24 mouse cellular contexts compared by ENCODE assay signal in the genomic region with DNA sequence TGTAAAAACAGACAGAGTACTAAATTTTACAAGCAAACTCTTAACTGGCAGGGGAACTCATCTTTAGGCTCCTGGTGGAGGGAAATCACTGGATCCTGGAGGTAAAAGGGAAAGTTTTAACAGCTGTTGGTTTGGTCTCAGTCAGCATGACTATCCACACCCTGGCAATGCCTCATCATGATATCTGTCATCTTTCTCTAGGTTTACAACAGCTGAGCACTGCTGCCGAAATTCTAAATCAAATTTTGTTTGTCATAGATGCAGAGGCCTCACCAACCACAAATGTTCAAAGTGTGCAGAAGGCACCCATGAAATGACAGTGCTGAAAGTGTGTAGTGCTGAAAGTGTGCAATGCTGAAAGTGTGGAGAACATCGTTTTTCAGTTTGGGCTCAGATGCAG.
A peak's percentile ranks its signal among the peaks of the same experiment; 100 is the strongest.
DNase-seq lines count a peak whose midpoint lies in the region; ATAC-seq and TF ChIP-seq lines count a peak whose summit lies in the region.
"Had no signal": no experiment of that assay in that cellular context is flagged by ENCODE, and none has a peak within 500 bp of the region (broad histone marks: within the 10 kb centered on the region; RNA-seq: fewer than 3 reads in every experiment).

No protein-coding gene starts in this region.

- no peaks in the 10 kb centered on the region for H3K4me1 ChIP-seq in midbrain, embryonic 11.5 days (ENCODE audit: control insufficient read depth, insufficient read depth, low read length)
- no peaks in the 10 kb centered on the region for H3K4me1 ChIP-seq in midbrain, embryonic 15.5 days
- peaks cover 6% of the 10 kb centered on the region; the same call in 1 of the 2 replicates for H3K4me1 ChIP-seq in hindbrain, embryonic 10.5 days (replicated peaks)
- H3K4me1 ChIP-seq: embryonic facial prominence, embryonic 13.5 days; embryonic facial prominence, embryonic 15.5 days; forebrain, embryonic 12.5 days had no signal

- no peaks in the 10 kb centered on the region for H3K27me3 ChIP-seq in midbrain, embryonic 11.5 days (ENCODE audit: control insufficient read depth, insufficient read depth, low read length)
- H3K27me3 ChIP-seq in midbrain, embryonic 15.5 days (replicated peaks), result no peaks in the 10 kb centered on the region
- no peaks in the 10 kb centered on the region for H3K27me3 ChIP-seq in C2C12 (ENCODE audit: control insufficient read depth, insufficient read depth, insufficient read length)
- H3K27me3 ChIP-seq in hindbrain, embryonic 10.5 days (ENCODE audit: insufficient read depth, poor library complexity, severe bottlenecking), result no peaks in the 10 kb centered on the region; the same call in 1 of the 2 replicates
- H3K27me3 ChIP-seq: embryonic facial prominence, embryonic 13.5 days; embryonic facial prominence, embryonic 15.5 days; forebrain, embryonic 12.5 days had no signal

- WGBS in midbrain, embryonic 11.5 days, result 89% methylated on average over 2 of the region's 2 CpGs
- 82% methylated on average over 2 of the region's 2 CpGs for WGBS in midbrain, embryonic 15.5 days
- 93% methylated on average over 2 of the region's 2 CpGs for WGBS in hindbrain, embryonic 10.5 days

- DNase-seq in midbrain, embryonic 11.5 days (ENCODE audit: low spot score, missing footprints), result peak; percentile 44
- DNase-seq in thymus, postnatal 0 days (ENCODE audit: low spot score), result peak; percentile 62
- DNase-seq in thymus, adult 18-20 months, result no peak
- DNase-seq in hindbrain, embryonic 10.5 days (ENCODE audit: low spot score), result no peak
- DNase-seq: adrenal gland, adult 2 months; adrenal gland, postnatal 10 days; adrenal gland, postnatal 25 days; B cell, adult 2 months; cerebellum, adult 11 months; cerebellum, adult 18-20 months; cerebellum, adult 8-10 months; cerebellum, adult 9-11 months; cerebellum, postnatal 14 days; cerebellum, postnatal 36 days; embryo, embryonic 11 days had no signal

- no peak overlapping the region for H3K27ac ChIP-seq in midbrain, embryonic 11.5 days (ENCODE audit: low read depth, low read length)
- H3K27ac ChIP-seq in midbrain, embryonic 15.5 days, result no peak overlapping the region
- no peak overlapping the region for H3K27ac ChIP-seq in hindbrain, embryonic 10.5 days
- H3K27ac ChIP-seq: embryonic facial prominence, embryonic 13.5 days; embryonic facial prominence, embryonic 15.5 days; forebrain, embryonic 10.5 days; forebrain, embryonic 12.5 days had no signal

- H3K79me2 ChIP-seq in C2C12 (ENCODE audit: control insufficient read depth, insufficient read depth), result no peaks in the 10 kb centered on the region

- ATAC-seq in midbrain, embryonic 11.5 days (ENCODE audit: low FRiP score), result no peak
- no peak for ATAC-seq in midbrain, embryonic 15.5 days (replicated peaks)
- ATAC-seq: forebrain, embryonic 14.5 days; forebrain, embryonic 16.5 days had no signal

- H3K36me3 ChIP-seq in midbrain, embryonic 11.5 days (ENCODE audit: control insufficient read depth, insufficient read depth, low read length), result no peaks in the 10 kb centered on the region
- no peaks in the 10 kb centered on the region for H3K36me3 ChIP-seq in midbrain, embryonic 15.5 days (replicated peaks)
- H3K36me3 ChIP-seq in C2C12 (ENCODE audit: control insufficient read depth, insufficient read depth), result no peaks in the 10 kb centered on the region
- H3K36me3 ChIP-seq in hindbrain, embryonic 10.5 days, result no peaks in the 10 kb centered on the region
- H3K36me3 ChIP-seq: embryonic facial prominence, embryonic 13.5 days; embryonic facial prominence, embryonic 15.5 days; forebrain, embryonic 10.5 days; forebrain, embryonic 12.5 days had no signal

- no peaks in the 10 kb centered on the region for H3K79me3 ChIP-seq in C2C12 (ENCODE audit: low read depth)

- H3ac ChIP-seq in C2C12 (ENCODE audit: control insufficient read depth, insufficient read length, low read depth), result no peak overlapping the region

- TF ChIP-seq CTCF in C2C12 (IDR thresholded peaks at IDR 0.05; ENCODE audit: control insufficient read depth, insufficient read depth, insufficient read length), result no peak

- H3K4me3 ChIP-seq in midbrain, embryonic 11.5 days (ENCODE audit: low read depth, low read length), result no peak overlapping the region
- H3K4me3 ChIP-seq in midbrain, embryonic 15.5 days, result no peak overlapping the region
- no peak overlapping the region for H3K4me3 ChIP-seq in C2C12 (ENCODE audit: insufficient read depth, poor library complexity, severe bottlenecking)
- H3K4me3 ChIP-seq in hindbrain, embryonic 10.5 days, result no peak overlapping the region
- H3K4me3 ChIP-seq: embryonic facial prominence, embryonic 13.5 days; embryonic facial prominence, embryonic 15.5 days; erythroblast, embryonic 14.5 days; forebrain, embryonic 10.5 days; forebrain, embryonic 12.5 days had no signal

- H3K9ac ChIP-seq in midbrain, embryonic 11.5 days (ENCODE audit: low read length), result no peak overlapping the region
- H3K9ac ChIP-seq in midbrain, embryonic 15.5 days, result no peak overlapping the region
- H3K9ac ChIP-seq: embryonic facial prominence, embryonic 13.5 days; embryonic facial prominence, embryonic 15.5 days; forebrain, embryonic 12.5 days had no signal

- no peaks in the 10 kb centered on the region for H3K9me3 ChIP-seq in midbrain, embryonic 11.5 days (ENCODE audit: control insufficient read depth, low read length)
- no peaks in the 10 kb centered on the region for H3K9me3 ChIP-seq in midbrain, embryonic 15.5 days
- no peaks in the 10 kb centered on the region for H3K9me3 ChIP-seq in hindbrain, embryonic 10.5 days
- H3K9me3 ChIP-seq: embryonic facial prominence, embryonic 13.5 days; embryonic facial prominence, embryonic 15.5 days; forebrain, embryonic 10.5 days; forebrain, embryonic 12.5 days had no signal

- H3K4me2 ChIP-seq in midbrain, embryonic 11.5 days, result no peak overlapping the region
- H3K4me2 ChIP-seq in midbrain, embryonic 15.5 days, result no peak overlapping the region
- H3K4me2 ChIP-seq: embryonic facial prominence, embryonic 13.5 days; embryonic facial prominence, embryonic 15.5 days; forebrain, embryonic 12.5 days had no signal

TF ChIP-seq in C2C12, 6 proteins besides CTCF, POLR2A, EP300 and RAD21:
- peak; percentile 96 for TF ChIP-seq MYOD1 (IDR thresholded peaks at IDR 0.05; ENCODE audit: control insufficient read depth, insufficient read length, low read depth)
- TF ChIP-seq USF1 (IDR thresholded peaks at IDR 0.05; ENCODE audit: low read depth), result no peak

Comparison
In these comparisons a context has a peak if more than half of its experiments do, and no peak if none do; other contexts are left out.
1. DNase-seq: peak in midbrain, embryonic 11.5 days (single experiment) and thymus, postnatal 0 days (single experiment); none in thymus, adult 18-20 months (0 of 2) and hindbrain, embryonic 10.5 days (single experiment).